Mouse (Mus musculus) liver, embryonic 14.5 days (tissue): ENCODE data around the gene Psd.

Experiments used
- CTCF ChIP-seq: IDR thresholded peaks from 2 replicates; pipeline ENCODE4 v1.5.1; 2016; ENCODE audit warnings: antibody characterized with exemption, low read depth, control low read depth
- EP300 ChIP-seq: IDR thresholded peaks from 2 replicates; pipeline ENCODE4 v1.6.1; 2016; ENCODE audit warnings: antibody characterized with exemption, low read depth

GRCm38 (mm10) chr19:46304216-46304841, 22.6 kb downstream of the Psd start, which contains the start of gene Nfkb2:
- peak; percentile 95 for TF ChIP-seq CTCF
- TF ChIP-seq EP300 = no peak
